Mouse (Mus musculus): Measurements from ENCODE around the gene Ptgir.

Ptgir gene

DNA sequence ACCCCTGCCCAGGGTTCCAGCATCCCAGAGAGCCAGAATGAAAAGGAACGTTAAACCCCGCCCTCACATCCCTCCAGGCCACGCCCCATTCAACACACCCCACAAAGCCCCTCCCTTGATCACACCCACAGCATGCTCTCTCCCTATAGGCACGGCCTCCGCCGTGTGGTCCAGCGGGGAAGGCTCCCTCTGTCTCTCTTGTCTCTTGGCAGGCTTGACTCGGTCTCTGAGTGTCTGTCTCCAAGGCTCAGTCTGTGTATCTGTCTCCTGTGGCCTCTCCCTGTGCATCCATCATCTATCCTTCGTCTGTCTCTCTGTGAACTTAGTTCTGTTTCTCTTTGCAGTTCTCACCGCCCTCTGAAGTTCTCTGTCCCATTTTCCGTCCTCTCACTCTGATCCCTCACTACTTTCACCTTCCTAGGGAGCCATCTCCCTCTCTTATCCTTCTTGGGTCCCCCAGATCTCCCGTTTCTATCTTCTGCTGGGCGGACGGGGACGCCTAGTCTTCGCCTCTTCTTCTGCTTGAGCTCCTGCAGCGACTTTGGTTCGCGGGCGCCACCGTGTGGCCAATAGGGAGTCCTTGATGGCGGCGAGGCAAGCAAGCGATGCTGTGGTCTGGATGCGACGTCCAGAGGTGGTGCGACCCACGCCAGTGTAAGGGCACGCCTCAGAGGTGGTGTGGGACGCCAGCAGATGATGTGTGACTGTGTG is 14.5 kb upstream of the Ptgir start, which contains the start of gene Gng8:
Gene Gng8, plus strand, starts transcription at position 146 of the 711 bp plus-strand sequence.
- no peak for DNase-seq (ENCODE audit: extremely low read depth, low read depth)

DNA sequence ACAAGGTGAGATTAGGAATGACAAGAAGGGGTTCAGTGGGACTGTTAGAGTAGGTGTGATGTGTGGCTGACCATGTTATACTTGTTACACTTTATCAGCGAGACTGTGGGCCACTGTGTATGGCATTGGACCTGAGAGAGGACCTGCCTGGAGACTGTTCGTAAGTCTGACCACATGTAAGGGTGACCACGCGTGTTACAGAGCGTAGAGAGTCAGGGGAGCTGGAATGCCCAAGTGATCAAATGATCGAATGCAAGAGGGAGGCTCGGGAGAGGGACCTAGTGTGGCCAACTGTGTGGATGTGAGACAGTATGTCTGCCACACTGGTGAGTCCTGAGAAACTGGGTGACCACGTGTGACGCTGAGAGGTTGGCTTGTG is 13.9 kb upstream of the Ptgir start:
- DNase-seq (ENCODE audit: extremely low read depth, low read depth) = no peak

DNA sequence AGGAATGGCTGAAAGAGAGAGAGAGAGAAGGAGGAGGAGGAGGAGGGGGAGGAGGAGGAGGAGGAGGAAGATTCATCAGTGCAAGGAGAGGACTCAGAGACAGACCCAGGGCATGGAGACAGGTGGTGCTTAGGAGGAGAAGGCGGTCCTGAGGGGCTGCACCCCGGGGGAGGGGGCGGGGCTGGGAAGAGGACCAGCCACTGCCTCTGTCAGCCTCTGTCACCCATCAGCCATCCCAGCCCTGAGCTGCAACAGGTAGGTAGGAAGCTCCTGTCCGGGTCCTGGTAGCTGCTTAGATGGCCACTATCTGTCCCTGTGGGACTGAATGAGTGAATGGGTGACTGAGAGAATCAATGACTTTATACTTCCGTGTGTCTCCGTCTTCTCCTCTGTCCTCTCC is 12.7 kb upstream of the Ptgir start:
- no peak for DNase-seq (ENCODE audit: extremely low read depth, low read depth)

DNA sequence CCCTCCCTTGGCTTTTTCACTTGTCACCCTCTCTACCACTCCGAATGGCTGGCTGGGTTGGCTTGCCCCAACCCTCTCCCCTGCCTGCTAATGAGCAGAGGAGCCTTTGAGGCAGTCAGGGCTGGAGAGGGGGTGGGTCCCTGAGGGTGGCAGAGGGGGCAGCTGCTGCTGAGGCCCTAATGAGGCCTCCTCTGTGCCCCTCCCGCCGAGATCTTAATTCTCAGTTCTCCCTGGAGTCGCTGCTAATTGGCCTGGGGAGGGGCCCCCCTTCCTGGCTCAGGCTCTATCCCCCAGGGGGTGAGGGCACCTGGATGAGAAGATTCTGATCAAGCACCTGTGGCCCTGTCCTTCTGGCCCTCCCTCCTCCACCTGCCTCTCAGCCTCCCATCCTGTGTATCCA is 12.0 kb upstream of the Ptgir start:
- no peak for DNase-seq (ENCODE audit: extremely low read depth, low read depth)

DNA sequence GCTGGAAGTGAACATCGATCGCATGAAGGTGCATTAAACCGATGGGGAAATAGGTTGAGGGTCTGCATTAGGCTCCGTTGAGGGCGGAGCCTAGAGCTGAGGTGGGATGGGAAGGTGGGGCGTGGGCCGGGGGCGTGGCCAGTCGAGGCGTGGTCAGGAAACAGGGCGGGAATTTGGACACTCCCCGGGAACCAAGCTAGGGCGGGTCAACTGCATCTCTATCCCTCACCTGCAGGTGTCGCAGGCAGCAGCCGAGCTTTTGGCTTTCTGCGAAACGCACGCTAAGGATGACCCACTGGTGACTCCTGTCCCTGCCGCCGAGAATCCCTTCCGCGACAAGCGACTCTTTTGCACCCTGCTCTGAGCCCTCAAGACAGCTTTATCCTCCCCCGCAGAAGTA is 11.3 kb upstream of the Ptgir start:
- DNase-seq (ENCODE audit: extremely low read depth, low read depth) = no peak

DNA sequence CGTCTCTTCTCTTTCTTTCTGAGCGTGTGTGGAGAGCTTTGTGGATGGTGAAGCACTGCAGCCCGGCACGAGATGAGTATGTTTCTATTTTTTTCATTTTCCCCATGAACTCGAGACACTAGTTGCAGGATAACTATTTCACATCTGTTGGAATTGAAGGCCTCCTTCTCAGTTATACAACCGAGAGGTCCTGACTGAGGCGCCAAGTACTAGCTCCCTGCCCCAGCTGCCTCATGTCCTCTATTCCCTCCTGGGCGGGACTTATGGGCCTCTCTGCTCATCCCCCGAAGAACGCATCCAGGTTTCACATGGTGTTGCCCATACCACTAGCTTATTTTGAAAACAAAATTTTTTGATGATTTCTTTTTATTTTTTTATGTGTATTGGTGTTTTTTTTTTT is 10.8 kb upstream of the Ptgir start:
- DNase-seq (ENCODE audit: extremely low read depth, low read depth) = no peak

DNA sequence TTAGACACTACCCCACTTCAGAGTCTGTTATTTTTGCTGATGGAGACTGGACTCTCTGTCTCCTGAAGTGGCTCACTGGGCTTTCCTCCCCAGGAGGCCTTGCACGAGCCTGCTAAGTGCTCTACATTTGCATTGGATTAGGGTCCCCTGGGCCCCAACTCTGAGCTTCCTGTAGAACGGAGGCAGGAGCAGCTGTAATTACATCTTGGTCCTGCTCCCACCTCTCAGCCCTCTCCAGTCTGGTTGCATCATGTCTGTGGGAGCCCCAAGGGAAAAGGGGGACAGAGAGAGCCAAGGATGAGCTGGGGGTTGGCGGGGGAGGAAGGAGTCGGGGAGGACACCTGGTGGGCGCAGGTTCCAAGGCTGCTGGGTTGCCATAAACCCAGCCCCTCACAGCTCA is 5.8 kb upstream of the Ptgir start:
- no peak for DNase-seq (ENCODE audit: extremely low read depth, low read depth)

DNA sequence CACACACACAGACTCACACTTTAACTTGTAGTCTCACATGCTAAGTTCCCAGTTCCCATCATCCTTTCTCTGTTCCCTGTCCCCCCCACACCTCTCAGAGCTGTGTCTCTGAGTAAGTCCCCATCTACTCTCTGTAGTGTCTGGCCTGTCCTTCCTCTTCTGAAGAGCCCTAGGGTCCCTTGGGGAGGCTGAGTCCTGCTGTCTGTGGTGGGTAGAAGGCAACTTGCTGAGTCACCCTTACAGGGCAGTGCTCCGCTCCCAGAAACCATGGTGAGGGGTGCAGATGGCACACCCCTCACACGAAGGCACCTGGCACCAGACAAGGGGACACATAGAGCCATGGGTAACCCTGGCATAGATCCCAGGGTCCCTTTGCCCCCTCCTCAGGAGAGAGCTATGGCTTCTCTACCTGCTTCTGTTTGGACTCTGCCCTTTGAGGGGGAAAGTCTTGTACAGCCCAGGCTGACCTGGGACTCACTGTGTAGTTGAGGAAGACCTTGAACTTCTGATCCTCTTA is 2.8 kb upstream of the Ptgir start:
- DNase-seq (ENCODE audit: extremely low read depth, low read depth) = no peak

DNA sequence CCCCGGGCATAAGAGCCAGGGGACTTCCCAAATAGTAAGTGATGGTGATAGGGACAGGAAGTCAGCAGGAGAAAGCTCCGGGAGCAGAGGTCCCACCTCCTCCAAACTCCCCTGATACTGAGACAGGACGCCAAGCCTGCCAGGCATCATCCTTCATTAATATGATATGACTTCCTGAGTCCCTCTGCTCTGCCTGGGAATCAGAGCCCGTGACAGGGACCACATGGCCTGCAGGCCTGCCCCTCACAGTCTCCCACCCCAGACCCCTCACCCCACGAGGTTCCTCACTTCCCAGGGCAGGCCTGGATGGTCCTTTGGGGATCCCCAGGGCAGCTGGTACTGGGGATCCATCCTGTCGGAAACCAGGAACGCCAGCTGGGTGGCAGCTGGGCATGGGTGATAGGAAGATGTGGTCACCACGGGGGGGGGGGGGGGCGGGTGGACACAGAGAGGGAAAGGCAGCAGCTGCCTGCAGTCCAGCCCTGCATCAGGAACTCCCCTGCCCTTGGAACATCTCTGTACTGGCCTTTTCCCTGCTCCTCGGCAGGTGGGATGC is 2.1 kb upstream of the Ptgir start:
- DNase-seq (ENCODE audit: extremely low read depth, low read depth) = no peak

DNA sequence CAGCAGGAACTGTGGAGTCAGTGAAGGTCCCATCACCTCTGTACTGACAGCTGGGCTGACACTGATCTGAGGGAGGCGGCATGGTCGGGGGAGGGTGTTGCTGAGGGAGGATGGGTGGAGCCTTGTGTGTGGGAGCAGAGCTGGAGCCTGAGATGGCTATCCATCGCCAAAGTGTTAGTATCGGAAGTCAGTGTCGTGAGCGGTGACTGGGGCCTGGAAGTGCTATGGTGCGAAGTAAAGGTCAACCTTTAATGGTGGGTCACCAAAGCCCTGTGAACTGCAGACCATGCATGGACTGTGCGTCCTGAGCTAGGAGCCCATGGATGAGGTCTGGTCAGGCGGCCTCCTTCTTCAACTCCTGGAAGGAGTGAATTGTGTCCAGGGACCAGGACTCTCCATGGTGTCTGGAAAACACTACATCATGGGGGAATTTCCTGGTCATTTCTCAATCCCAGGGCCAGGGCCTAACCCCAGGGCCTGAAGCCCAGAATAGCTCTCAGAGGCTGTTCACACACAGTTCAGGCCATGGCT is 734 bp upstream of the Ptgir start:
- no peak for DNase-seq (ENCODE audit: extremely low read depth, low read depth)

DNA sequence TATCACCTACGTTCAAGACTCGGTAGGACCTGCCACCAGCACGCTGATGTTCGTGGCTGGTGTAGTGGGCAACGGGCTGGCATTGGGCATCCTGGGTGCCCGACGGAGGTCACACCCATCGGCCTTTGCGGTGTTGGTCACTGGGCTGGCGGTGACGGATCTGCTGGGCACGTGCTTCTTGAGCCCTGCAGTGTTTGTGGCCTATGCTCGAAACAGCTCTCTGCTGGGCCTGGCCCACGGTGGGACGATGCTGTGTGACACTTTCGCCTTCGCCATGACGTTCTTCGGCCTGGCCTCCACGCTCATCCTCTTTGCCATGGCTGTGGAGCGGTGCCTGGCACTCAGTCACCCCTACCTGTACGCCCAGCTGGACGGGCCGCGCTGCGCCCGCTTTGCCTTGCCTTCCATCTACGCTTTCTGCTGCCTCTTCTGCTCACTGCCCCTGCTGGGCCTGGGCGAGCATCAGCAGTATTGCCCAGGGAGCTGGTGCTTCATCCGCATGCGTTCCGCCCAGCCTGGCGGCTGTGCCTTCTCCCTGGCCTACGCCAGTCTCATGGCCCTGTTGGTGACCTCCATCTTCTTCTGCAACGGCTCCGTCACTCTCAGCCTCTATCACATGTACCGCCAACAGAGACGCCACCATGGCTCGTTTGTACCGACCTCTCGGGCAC is 734 bp downstream of the Ptgir start:
- no peak for DNase-seq (ENCODE audit: extremely low read depth, low read depth)

DNA sequence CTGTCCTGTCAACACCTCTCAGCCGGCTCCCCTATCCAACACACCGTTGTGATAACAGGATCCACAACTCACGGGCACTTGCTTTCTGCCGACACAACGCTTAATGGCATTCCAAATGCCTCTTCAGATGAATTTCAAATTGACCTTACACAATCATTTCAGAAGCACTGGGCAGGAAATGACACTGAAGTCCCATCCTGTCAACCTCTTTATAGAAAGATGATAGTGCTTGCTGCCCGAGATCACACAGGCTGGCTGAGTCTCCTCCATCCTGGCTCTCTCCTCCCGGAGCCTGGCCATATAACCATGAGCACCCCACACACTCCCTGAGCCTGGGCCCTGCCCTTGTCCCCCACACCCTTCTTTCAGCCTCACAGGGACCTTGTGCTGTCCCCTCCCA is 1.6 kb downstream of the Ptgir start:
- DNase-seq (ENCODE audit: extremely low read depth, low read depth) = no peak

DNA sequence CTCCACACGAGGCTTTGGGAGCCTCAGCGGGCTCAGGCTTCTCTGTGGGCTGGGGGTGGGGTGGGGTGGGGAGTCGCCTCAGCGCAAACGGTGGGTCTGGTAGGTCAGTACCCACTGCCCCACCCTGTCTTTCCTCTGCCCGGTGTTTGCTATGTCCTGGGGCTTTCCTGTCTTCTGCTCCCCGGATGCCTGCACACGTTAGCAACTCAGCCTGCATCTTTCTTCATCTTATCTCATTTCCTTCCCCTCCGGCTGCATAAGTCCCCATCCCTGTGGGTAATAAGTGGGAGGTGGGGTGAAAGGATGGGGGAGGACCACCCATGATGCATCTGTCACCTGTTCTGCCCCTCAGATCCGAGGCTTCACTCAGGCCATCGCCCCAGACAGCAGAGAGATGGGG is 2.1 kb downstream of the Ptgir start:
- DNase-seq (ENCODE audit: extremely low read depth, low read depth) = no peak

DNA sequence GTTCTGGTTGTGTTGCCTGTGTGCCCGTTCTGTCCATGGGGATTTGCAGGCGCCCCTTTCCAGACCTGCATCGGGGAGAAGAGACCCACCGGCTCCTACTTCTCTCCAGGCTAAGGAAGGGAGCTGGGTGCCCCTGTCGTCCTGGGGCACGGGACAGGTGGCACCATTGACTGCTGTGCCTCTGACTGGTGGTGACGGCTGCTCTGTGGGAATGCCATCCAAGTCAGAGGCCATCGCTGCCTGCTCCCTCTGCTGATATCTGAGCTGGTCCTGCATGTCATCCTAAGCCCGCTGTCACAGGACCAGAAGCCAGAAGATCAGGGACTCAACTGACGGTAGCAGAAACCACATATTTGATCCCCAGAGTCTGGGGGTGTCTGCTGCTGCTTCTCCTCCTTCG is 2.6 kb downstream of the Ptgir start:
- no peak for DNase-seq (ENCODE audit: extremely low read depth, low read depth)

DNA sequence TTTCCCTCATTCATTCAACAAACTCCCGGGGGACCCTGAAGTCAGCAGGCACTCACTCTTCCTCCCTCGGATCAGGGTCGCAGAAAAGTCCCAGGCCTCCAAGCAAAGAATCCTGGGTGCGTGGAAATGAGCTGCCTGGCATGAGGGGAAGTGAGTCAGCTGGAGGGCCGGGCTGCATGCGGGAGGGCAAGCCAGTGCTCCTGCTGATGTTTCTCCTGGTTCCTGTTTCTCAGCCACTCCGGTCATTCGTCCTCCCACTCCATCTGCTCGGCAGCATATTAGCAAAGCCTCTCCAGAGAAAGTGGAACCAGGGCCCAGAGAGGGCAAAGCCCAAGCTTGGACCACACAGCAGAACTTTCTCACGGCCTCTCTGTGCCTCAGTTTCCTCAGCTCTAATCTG is 3.6 kb downstream of the Ptgir start:
- no peak for DNase-seq (ENCODE audit: extremely low read depth, low read depth)

DNA sequence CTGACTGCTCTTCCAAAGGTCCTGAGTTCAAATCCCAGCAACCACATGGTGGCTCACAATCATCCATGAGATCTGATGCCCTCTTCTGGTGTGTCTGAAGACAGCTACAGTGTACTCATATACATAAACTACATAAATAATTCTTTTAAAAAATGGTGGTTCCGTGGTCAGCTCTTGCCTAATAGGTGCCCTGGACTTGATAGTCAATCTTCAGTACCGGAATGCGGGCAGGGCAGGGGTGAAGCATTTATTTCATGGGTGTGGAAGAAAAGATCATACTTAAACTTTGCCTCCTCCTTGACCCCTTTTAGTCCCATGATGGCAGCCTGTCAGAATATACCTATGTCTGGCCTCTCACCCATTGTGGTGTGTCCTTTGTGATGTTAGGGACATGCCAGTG is 5.6 kb downstream of the Ptgir start:
- no peak for DNase-seq (ENCODE audit: extremely low read depth, low read depth)

DNA sequence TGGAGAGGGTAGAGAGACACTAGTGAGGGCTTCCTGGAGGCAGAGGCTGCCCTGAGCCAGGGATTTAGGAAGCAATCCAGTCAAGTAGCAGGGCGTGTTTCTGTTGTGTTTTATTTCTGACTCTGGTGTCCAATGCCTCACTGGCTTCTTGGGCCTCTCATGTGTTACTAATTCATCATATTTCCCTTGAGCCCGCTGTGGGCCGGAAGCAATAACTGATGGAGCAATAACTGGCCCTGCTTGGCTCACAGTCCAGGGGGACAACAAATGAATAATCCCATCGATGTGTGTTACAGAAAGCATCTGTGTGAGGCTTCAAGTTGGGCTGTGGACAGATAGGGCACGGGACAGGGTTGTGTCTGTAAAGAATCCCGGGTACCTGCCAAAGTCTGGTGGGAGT is 6.1 kb downstream of the Ptgir start:
- no peak for DNase-seq (ENCODE audit: extremely low read depth, low read depth)

DNA sequence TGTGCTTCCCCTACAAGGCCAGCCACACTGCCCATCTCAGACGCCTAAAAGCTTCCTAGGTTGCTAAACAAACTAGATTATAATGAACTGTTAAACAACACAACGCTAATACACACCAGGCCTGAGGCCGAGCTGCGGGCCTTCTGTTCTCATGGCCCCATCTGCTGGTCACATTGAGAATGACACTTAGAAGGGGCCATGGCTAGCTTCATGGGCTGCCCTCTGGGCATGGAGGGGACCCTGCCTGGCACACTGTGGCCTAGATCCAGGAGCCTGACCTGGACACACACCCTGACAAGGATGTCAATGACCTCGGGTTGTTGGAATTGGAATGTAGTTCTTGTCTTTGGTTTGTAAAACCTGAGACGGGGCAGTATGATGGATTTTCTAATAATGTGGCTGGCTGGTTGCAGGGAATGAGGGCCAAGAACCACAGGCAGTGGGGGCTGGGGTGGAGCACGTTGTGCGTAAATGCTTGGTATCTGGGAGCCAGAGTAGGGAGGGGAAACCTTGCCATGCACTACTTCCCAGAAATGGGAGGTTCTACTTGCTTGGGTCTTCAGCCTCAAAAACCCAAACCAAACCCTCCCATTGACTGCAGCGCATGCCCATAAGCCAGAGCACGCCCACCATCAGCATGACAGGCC is 7.6 kb downstream of the Ptgir start:
- DNase-seq (ENCODE audit: extremely low read depth, low read depth) = no peak

DNA sequence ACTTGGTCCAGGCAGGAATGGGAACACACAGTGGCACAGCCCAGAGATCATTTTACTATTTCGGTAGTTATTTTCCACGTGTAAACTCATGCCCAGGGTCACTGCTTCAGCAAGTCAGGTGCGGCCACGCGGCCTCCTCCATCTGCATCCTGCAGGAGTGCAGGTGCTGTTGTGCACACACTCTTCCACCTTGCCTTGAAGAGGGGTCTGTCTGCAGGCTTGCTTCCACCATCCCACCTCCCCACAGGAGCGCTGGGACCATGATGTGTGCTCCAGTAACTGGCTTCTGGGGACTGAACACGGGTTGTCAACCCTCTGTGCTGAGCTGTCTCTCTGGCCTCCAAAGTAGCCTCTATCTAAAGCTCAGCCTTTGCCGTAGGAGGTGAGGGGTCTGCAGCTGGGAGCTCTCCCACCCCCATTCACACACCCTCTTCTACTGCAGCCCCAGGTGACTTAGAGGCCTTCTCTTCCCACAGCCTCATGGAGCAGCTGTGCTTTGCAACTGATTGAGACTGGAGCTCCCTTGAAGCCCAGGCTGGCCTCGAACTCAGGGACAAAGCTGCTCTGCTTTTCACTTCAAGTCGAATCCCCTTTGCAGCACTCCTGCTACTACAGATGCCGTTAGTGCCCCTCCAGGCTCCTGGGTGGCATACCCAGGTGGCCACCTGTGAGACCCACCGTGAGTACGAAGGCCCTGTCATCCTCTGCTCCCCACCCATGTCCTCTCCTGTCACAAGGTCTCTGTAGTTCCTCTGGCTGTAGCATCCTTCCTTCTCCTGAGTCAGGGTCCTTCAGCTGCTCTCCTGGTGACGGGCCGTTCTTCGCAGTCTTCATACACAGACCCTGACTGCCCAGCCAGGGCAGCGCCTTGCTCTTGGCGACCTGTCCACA is 8.4 kb downstream of the Ptgir start:
- DNase-seq (ENCODE audit: extremely low read depth, low read depth) = no peak

DNA sequence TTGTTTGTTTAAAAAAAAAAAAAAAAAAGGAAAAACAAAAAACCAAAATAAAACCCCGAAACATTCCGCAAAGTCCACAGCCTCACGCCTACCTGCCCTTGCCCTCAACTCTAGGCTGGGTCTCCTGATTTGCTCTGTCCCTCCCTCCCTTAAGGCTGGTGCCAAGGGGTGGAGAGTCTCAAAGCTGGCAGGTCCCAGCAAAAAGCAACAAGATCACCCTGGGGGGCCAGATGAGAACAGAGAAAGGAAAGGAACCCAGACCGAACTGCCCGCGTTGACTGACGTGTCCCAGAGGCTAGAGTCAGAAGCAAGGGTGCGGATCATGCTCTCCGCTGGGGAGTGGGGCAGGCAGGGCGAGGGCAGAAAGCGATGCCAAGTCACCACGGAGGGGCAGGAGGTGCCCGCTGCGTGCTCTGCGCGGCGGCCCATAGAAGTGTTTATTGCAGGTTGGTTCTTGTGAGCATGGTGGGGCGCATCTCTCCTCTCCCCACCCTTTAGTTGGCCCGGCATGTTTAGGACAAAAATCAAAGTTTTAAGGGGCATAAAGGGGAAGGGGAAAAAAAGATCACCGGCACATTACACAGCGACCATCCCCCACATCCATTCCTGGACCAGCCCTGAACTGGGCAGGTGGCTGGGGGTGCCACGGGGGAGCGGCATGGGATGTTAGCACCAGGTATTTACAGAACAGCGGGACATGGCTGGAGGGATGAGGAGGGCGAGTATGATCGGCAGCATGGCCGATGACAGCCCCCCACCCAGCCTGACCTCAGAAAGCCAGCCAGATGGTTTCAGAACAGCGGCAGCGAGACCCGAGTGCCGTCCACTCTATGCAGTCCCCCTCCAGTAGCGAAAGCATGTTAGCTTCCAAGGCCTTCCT is 9.4 kb downstream of the Ptgir start:
- no peak for DNase-seq (ENCODE audit: extremely low read depth, low read depth)

All from MEL-GATA-1-ER (cell line).